Mouse (Mus musculus): ENCODE measurements around the gene Prkcb. TPM values are rescaled to one million over a fixed set of nuclear protein-coding genes. Genes with fewer than 3 reads are reported as not detected.

Prkcb gene
- polyA plus RNA-seq, 1 experiment from 2014 or later: 148 TPM

GRCm38 (mm10) chr7:122452671-122453070, 164.1 kb downstream of the Prkcb start:
- Histone ChIP-seq H3K27ac (ENCODE audit: low read length) (no peak overlapping the region), H3K4me2 (ENCODE audit: low read length) (no peak overlapping the region), H3K27me3 (ENCODE audit: control insufficient read depth, insufficient read depth, low read depth, low read length) (no peaks in the 10 kb centered on the region), H3K36me3 (ENCODE audit: control insufficient read depth, insufficient read depth, low read length) (no peaks in the 10 kb centered on the region), H3K4me3 (ENCODE audit: low read depth, low read length) (no peak overlapping the region), H3K4me1 (ENCODE audit: control insufficient read depth, insufficient read depth, low read length) (peaks cover 2% of the 10 kb centered on the region; the same call in 1 of the 2 replicates), H3K9ac (ENCODE audit: low read depth, low read length) (no peak overlapping the region), H3K9me3 (replicated peaks; ENCODE audit: control insufficient read depth, low read length, poor library complexity, severe bottlenecking) (no peaks in the 10 kb centered on the region)
- no peak for ATAC-seq
- WGBS: 76% methylated on average over 8 of the region's 8 CpGs

GRCm38 (mm10) chr7:122459203-122459965, 170.8 kb downstream of the Prkcb start:
- Histone ChIP-seq H3K9me3 (replicated peaks; ENCODE audit: control insufficient read depth, low read length, poor library complexity, severe bottlenecking) (no peaks in the 10 kb centered on the region), H3K4me3 (ENCODE audit: low read depth, low read length) (no peak overlapping the region), H3K36me3 (ENCODE audit: control insufficient read depth, insufficient read depth, low read length) (no peaks in the 10 kb centered on the region), H3K27me3 (ENCODE audit: control insufficient read depth, insufficient read depth, low read depth, low read length) (no peaks in the 10 kb centered on the region), H3K4me1 (ENCODE audit: control insufficient read depth, insufficient read depth, low read length) (no peaks in the 10 kb centered on the region), H3K27ac (ENCODE audit: low read length) (no peak overlapping the region), H3K9ac (ENCODE audit: low read depth, low read length) (no peak overlapping the region), H3K4me2 (ENCODE audit: low read length) (no peak overlapping the region)
- 72% methylated on average over 9 of the region's 9 CpGs for WGBS
- ATAC-seq: peak; percentile 80

- WGBS: 41% methylated on average over 2 of the region's 2 CpGs
- Histone ChIP-seq H3K9me3 (replicated peaks; ENCODE audit: control insufficient read depth, low read length, poor library complexity, severe bottlenecking) (no peaks in the 10 kb centered on the region), H3K9ac (ENCODE audit: low read depth, low read length) (no peak overlapping the region), H3K4me2 (ENCODE audit: low read length) (no peak overlapping the region), H3K36me3 (ENCODE audit: control insufficient read depth, insufficient read depth, low read length) (no peaks in the 10 kb centered on the region), H3K4me3 (ENCODE audit: low read depth, low read length) (no peak overlapping the region), H3K27me3 (ENCODE audit: control insufficient read depth, insufficient read depth, low read depth, low read length) (no peaks in the 10 kb centered on the region), H3K4me1 (ENCODE audit: control insufficient read depth, insufficient read depth, low read length) (no peaks in the 10 kb centered on the region), H3K27ac (ENCODE audit: low read length) (no peak overlapping the region)
- ATAC-seq: no peak
Observed at GRCm38 (mm10) chr7:122460020-122460419, 171.5 kb downstream of the Prkcb start.

GRCm38 (mm10) chr7:122465823-122466549, 177.4 kb downstream of the Prkcb start:
- no peaks in the 10 kb centered on the region for H3K36me3 ChIP-seq (ENCODE audit: control insufficient read depth, insufficient read depth, low read length)
- no peak overlapping the region for H3K27ac ChIP-seq (ENCODE audit: low read length)
- no peaks in the 10 kb centered on the region for H3K4me1 ChIP-seq (ENCODE audit: control insufficient read depth, insufficient read depth, low read length)
- no peaks in the 10 kb centered on the region for H3K9me3 ChIP-seq (replicated peaks; ENCODE audit: control insufficient read depth, low read length, poor library complexity, severe bottlenecking)
- H3K9ac ChIP-seq (ENCODE audit: low read depth, low read length): no peak overlapping the region
- WGBS: 52% methylated on average over 8 of the region's 8 CpGs
- no peaks in the 10 kb centered on the region for H3K27me3 ChIP-seq (ENCODE audit: control insufficient read depth, insufficient read depth, low read depth, low read length)
- no peak overlapping the region for H3K4me3 ChIP-seq (ENCODE audit: low read depth, low read length)
- 0 out of 2 replicates have a peak, but pooled peaks have one; percentile 19 for ATAC-seq
- H3K4me2 ChIP-seq (ENCODE audit: low read length): no peak overlapping the region

- Histone ChIP-seq H3K9me3 (replicated peaks; ENCODE audit: control insufficient read depth, low read length, poor library complexity, severe bottlenecking) (no peaks in the 10 kb centered on the region), H3K4me3 (ENCODE audit: low read depth, low read length) (no peak overlapping the region), H3K4me2 (ENCODE audit: low read length) (no peak overlapping the region), H3K9ac (ENCODE audit: low read depth, low read length) (no peak overlapping the region), H3K27me3 (ENCODE audit: control insufficient read depth, insufficient read depth, low read depth, low read length) (no peaks in the 10 kb centered on the region), H3K27ac (ENCODE audit: low read length) (no peak overlapping the region), H3K36me3 (ENCODE audit: control insufficient read depth, insufficient read depth, low read length) (no peaks in the 10 kb centered on the region), H3K4me1 (ENCODE audit: control insufficient read depth, insufficient read depth, low read length) (no peaks in the 10 kb centered on the region)
- WGBS: 84% methylated on average over 2 of the region's 2 CpGs
- no peak for ATAC-seq
Observed at GRCm38 (mm10) chr7:122466722-122467121, 178.2 kb downstream of the Prkcb start.

GRCm38 (mm10) chr7:122467831-122468230, 179.3 kb downstream of the Prkcb start:
- Histone ChIP-seq H3K4me1 (ENCODE audit: control insufficient read depth, insufficient read depth, low read length) (no peaks in the 10 kb centered on the region), H3K36me3 (ENCODE audit: control insufficient read depth, insufficient read depth, low read length) (no peaks in the 10 kb centered on the region), H3K27ac (ENCODE audit: low read length) (no peak overlapping the region), H3K4me3 (ENCODE audit: low read depth, low read length) (no peak overlapping the region), H3K9me3 (replicated peaks; ENCODE audit: control insufficient read depth, low read length, poor library complexity, severe bottlenecking) (no peaks in the 10 kb centered on the region), H3K4me2 (ENCODE audit: low read length) (no peak overlapping the region), H3K9ac (ENCODE audit: low read depth, low read length) (no peak overlapping the region), H3K27me3 (ENCODE audit: control insufficient read depth, insufficient read depth, low read depth, low read length) (no peaks in the 10 kb centered on the region)
- 78% methylated on average over 8 of the region's 8 CpGs for WGBS
- no peak for ATAC-seq

- peak; percentile 68 for ATAC-seq
- H3K9ac ChIP-seq (ENCODE audit: low read depth, low read length): no peak overlapping the region
- no peaks in the 10 kb centered on the region for H3K27me3 ChIP-seq (ENCODE audit: control insufficient read depth, insufficient read depth, low read depth, low read length)
- no peak overlapping the region for H3K4me3 ChIP-seq (ENCODE audit: low read depth, low read length)
- 56% methylated on average over 18 of the region's 18 CpGs for WGBS
- H3K27ac ChIP-seq (ENCODE audit: low read length): no peak overlapping the region
- H3K4me1 ChIP-seq (ENCODE audit: control insufficient read depth, insufficient read depth, low read length): no peaks in the 10 kb centered on the region
- H3K36me3 ChIP-seq (ENCODE audit: control insufficient read depth, insufficient read depth, low read length): peaks cover 3% of the 10 kb centered on the region; the same call in 1 of the 2 replicates
- H3K4me2 ChIP-seq (ENCODE audit: low read length): no peak overlapping the region
- peaks cover 6% of the 10 kb centered on the region; the same call in 1 of the 2 replicates for H3K9me3 ChIP-seq (replicated peaks; ENCODE audit: control insufficient read depth, low read length, poor library complexity, severe bottlenecking)
Observed at GRCm38 (mm10) chr7:122470370-122471280, 182.1 kb downstream of the Prkcb start.

- 72% methylated on average over 5 of the region's 5 CpGs for WGBS
Observed at GRCm38 (mm10) chr7:122472223-122472622, 183.7 kb downstream of the Prkcb start.

More at GRCm38 (mm10) chr7:122472223-122472622, 183.7 kb downstream of the Prkcb start:
- Histone ChIP-seq H3K9me3 (replicated peaks; ENCODE audit: control insufficient read depth, low read length, poor library complexity, severe bottlenecking) (peaks cover 6% of the 10 kb centered on the region; the same call in 1 of the 2 replicates), H3K4me1 (ENCODE audit: control insufficient read depth, insufficient read depth, low read length) (peaks cover 7% of the 10 kb centered on the region; the same call in 1 of the 2 replicates), H3K4me3 (ENCODE audit: low read depth, low read length) (no peak overlapping the region), H3K27ac (ENCODE audit: low read length) (no peak overlapping the region), H3K9ac (ENCODE audit: low read depth, low read length) (no peak overlapping the region), H3K4me2 (ENCODE audit: low read length) (no peak overlapping the region), H3K27me3 (ENCODE audit: control insufficient read depth, insufficient read depth, low read depth, low read length) (no peaks in the 10 kb centered on the region), H3K36me3 (ENCODE audit: control insufficient read depth, insufficient read depth, low read length) (peaks cover 3% of the 10 kb centered on the region; the same call in 1 of the 2 replicates)
- ATAC-seq: no peak

Data from midbrain, embryonic 16.5 days (tissue).